Comparison of ENCODE assay signal across 9 mouse cellular contexts in genomic region chr7:104369736-104370414, GRCm38 (mm10). TPM values are rescaled to one million over a fixed set of nuclear protein-coding genes. Genes with fewer than 3 reads are reported as not detected.
DNase-seq lines count a peak whose midpoint lies in the region; ATAC-seq and TF ChIP-seq lines count a peak whose summit lies in the region.
"Had no signal": no experiment of that assay in that cellular context is flagged by ENCODE, and none has a peak within 500 bp of the region (broad histone marks: within the 10 kb centered on the region; RNA-seq: fewer than 3 reads in every experiment).

Gene Trim30b (minus strand): TSS chr7:104369884.

- H3K27ac ChIP-seq in kidney, adult 2 months (ENCODE audit: insufficient read depth, low read depth, low read length): no peak within 1 kb of the TSS; the same call in 1 of the 2 replicates
- H3K27ac ChIP-seq in kidney, embryonic 16.5 days (ENCODE audit: low read length): no peak within 1 kb of the TSS
- no peak within 1 kb of the TSS for H3K27ac ChIP-seq in kidney, postnatal 0 days

- no peaks in the 10 kb centered on the region for H3K36me3 ChIP-seq in kidney, adult 2 months (ENCODE audit: control insufficient read depth, insufficient read depth, low read length)
- H3K36me3 ChIP-seq in kidney, embryonic 16.5 days (ENCODE audit: insufficient read depth, low read length): no peaks in the 10 kb centered on the region
- H3K36me3 ChIP-seq in kidney, postnatal 0 days (ENCODE audit: insufficient read depth, low read length): no peaks in the 10 kb centered on the region

- H3K9me3 ChIP-seq in kidney, embryonic 16.5 days (ENCODE audit: low read length): no peaks in the 10 kb centered on the region
- no peaks in the 10 kb centered on the region for H3K9me3 ChIP-seq in kidney, postnatal 0 days (replicated peaks; ENCODE audit: low read length)

- 63% methylated on average over 1 of the region's 1 CpGs for WGBS in kidney, adult 2 months
- 77% methylated on average over 1 of the region's 1 CpGs for WGBS in kidney, embryonic 16.5 days
- 83% methylated on average over 1 of the region's 1 CpGs for WGBS in kidney, postnatal 0 days

- no peak for TF ChIP-seq POLR2A in kidney, adult 2 months (IDR thresholded peaks at IDR 0.05; ENCODE audit: low read depth, low read length)

- H3K4me2 ChIP-seq in kidney, embryonic 16.5 days (replicated peaks; ENCODE audit: low read depth, low read length): no peak within 1 kb of the TSS
- no peak within 1 kb of the TSS for H3K4me2 ChIP-seq in kidney, postnatal 0 days (ENCODE audit: low read length)

- H3K27me3 ChIP-seq in kidney, adult 2 months (replicated peaks; ENCODE audit: control insufficient read depth, insufficient read depth, low read length): no peaks in the 10 kb centered on the region
- H3K27me3 ChIP-seq in kidney, embryonic 16.5 days (ENCODE audit: insufficient read depth, low read length): no peaks in the 10 kb centered on the region
- H3K27me3 ChIP-seq in kidney, postnatal 0 days (ENCODE audit: insufficient read depth, low read length): no peaks in the 10 kb centered on the region

- peak; percentile 39 for DNase-seq in kidney, adult 2 months
- DNase-seq in NIH3T3 (ENCODE audit: low read depth): peak; percentile 38
- peak; percentile 9 for DNase-seq in kidney, postnatal 0 days (ENCODE audit: low spot score)
- no peak for DNase-seq in neural tube, embryonic 10.5 days (ENCODE audit: extremely low spot score, low spot score)
- DNase-seq in right cerebral cortex, adult 18-20 months: no peak
- no peak for DNase-seq in cerebellum, adult 9-10 months

- 0 out of 2 replicates have a peak, but pooled peaks have one; percentile 10 for TF ChIP-seq CTCF in kidney, adult 2 months (conservative IDR thresholded peaks at IDR 0.05; ENCODE audit: insufficient read depth, insufficient read length, low read depth, low read length)
- peak; percentile 36; the same call in 1 of the 2 replicates for TF ChIP-seq CTCF in kidney, postnatal 0 days (IDR thresholded peaks at IDR 0.05; ENCODE audit: low read depth)

- H3K9ac ChIP-seq in kidney, embryonic 16.5 days (replicated peaks; ENCODE audit: low read length): no peak within 1 kb of the TSS
- no peak within 1 kb of the TSS for H3K9ac ChIP-seq in kidney, postnatal 0 days (ENCODE audit: low read depth, low read length)

- no peak for ATAC-seq in kidney, embryonic 16.5 days (ENCODE audit: low FRiP score, low TSS enrichment)
- no peak; the same call in 1 of the 2 replicates for ATAC-seq in kidney, postnatal 0 days (replicated peaks; ENCODE audit: low FRiP score, low read depth)
- peak; percentile 90 for ATAC-seq in neutrophil, adult 5-6 weeks (ENCODE audit: extremely low read depth, insufficient number of reproducible peaks, low FRiP score, poor library complexity, severe bottlenecking)

- H3K4me3 ChIP-seq in kidney, adult 2 months (ENCODE audit: insufficient read depth, low read depth, low read length): no peak within 1 kb of the TSS
- H3K4me3 ChIP-seq in kidney, embryonic 16.5 days (ENCODE audit: low read length): no peak within 1 kb of the TSS
- H3K4me3 ChIP-seq in kidney, postnatal 0 days (replicated peaks; ENCODE audit: low read depth, low read length): no peak within 1 kb of the TSS

- no peaks in the 10 kb centered on the region for H3K4me1 ChIP-seq in kidney, adult 2 months (ENCODE audit: control insufficient read depth, insufficient read depth, low read length)
- H3K4me1 ChIP-seq in kidney, embryonic 16.5 days (ENCODE audit: insufficient read depth, low read length): no peaks in the 10 kb centered on the region
- no peaks in the 10 kb centered on the region for H3K4me1 ChIP-seq in kidney, postnatal 0 days (replicated peaks; ENCODE audit: insufficient read depth, low read length)

RNA-seq across cellular contexts. Expression of gene Trim30b, which starts in this region (rescaled TPM):
- polyA plus RNA-seq in kidney, adult 2 months (2012; rRNA removed): 0.03 and 0.25 TPM in 2 replicates
- polyA plus RNA-seq in kidney, embryonic 16.5 days (2015; fragmentation: Nextera tagmentation; extraction: Ambion mirVana): 0.09 and 0.12 TPM in 2 replicates
- 0.24 and 0.25 TPM in 2 replicates for polyA plus RNA-seq in kidney, postnatal 0 days (2015; fragmentation: Nextera tagmentation; extraction: Ambion mirVana)
- 380 and 405 TPM in 2 replicates for total RNA-seq in neutrophil, adult 5-6 weeks (2017)
- total RNA-seq: layer of hippocampus, adult 18-20 months had no signal

Comparison
In these comparisons a context has a peak if more than half of its experiments do, and no peak if none do; other contexts are left out.
1. Peak in DNase-seq in kidney, adult 2 months; RNA of the gene not detected or under 1 TPM.
2. Peak in DNase-seq in kidney, postnatal 0 days; RNA of the gene not detected or under 1 TPM.